In the genomic region with DNA sequence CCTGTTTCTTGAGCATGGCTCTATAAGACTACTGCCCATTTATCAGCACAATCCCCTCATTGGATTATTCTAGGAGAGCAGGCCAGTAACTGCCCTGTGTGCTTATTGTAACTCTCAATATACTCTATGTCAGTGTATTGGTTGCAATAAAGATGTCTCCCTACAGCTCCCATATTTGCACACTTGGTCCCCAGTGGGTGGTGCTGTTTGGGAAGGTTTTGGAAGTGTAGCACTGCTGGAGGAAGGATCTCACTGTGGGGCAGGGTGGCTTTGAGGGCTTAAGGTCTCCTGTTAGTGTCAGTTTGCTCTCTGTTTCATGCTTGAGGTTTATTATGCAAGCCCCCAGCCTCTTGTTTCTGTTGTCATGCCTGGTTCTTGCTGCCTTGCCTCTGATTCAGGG, we compare ENCODE assay signal across 10 mouse cellular contexts. TPM values are rescaled to one million over a fixed set of nuclear protein-coding genes. Genes with fewer than 3 reads are reported as not detected.
DNase-seq lines count a peak whose midpoint lies in the region; TF ChIP-seq lines count a peak whose summit lies in the region.
"Had no signal": no experiment of that assay in that cellular context is flagged by ENCODE, and none has a peak within 500 bp of the region (broad histone marks: within the 10 kb centered on the region; RNA-seq: fewer than 3 reads in every experiment).

No protein-coding gene starts in this region.

- H3K36me3 ChIP-seq in splenic B cell, adult 2 months (ENCODE audit: control insufficient read depth, insufficient read depth, low read length, poor library complexity, severe bottlenecking): no peaks in the 10 kb centered on the region

- peak; percentile 31 for TF ChIP-seq CTCF in left cerebral cortex, adult 2 months (IDR thresholded peaks at IDR 0.05)

- no peak overlapping the region for H3K4me3 ChIP-seq in left cerebral cortex, adult 2 months

- no peaks in the 10 kb centered on the region for H3K27me3 ChIP-seq in splenic B cell, adult 2 months (ENCODE audit: control insufficient read depth, insufficient read depth, low read length, poor library complexity, severe bottlenecking)

- intact Hi-C loops in left cerebral cortex, adult 2 months (cut with DNase I): no loop called here

- H3K27ac ChIP-seq in left cerebral cortex, adult 2 months: no peak overlapping the region

- peak; percentile 15 for DNase-seq in adrenal gland, adult 2 months
- DNase-seq in adrenal gland, postnatal 4 days (ENCODE audit: low spot score in 2 of 2): no peak
- DNase-seq in left cerebral cortex, adult 2 months (ENCODE audit: extremely low spot score in 1 of 2, low spot score in 2 of 2): peak in 1 of 2 experiments; percentile 10
- DNase-seq in left cerebral cortex, adult 11 months (ENCODE audit: low spot score): no peak
- peak; percentile 16 for DNase-seq in induced T-regulatory cell, adult 2 months (ENCODE audit: low read depth)
- peak; percentile 47 for DNase-seq in splenic B cell, adult 2 months (ENCODE audit: low read depth, low spot score)
- DNase-seq in cerebellum, adult 18-20 months: no peak
- DNase-seq in ovary, adult 18-20 months (ENCODE audit: low spot score): no peak
- DNase-seq: embryo, embryonic 11 days; midbrain, embryonic 14.5 days had no signal

RNA-seq across cellular contexts. Expression of a gene that starts 44.9 kb away (rescaled TPM):
- 10 to 100 TPM; 28.4 to 37.4 TPM for total RNA-seq in adrenal gland, adult 2 months (2021)
- 40.4 and 42.6 TPM in 2 replicates for polyA plus RNA-seq in adrenal gland, adult 2 months (2012; rRNA removed)
- 10 to 100 TPM; 21.6 to 24.4 TPM for total RNA-seq in adrenal gland, postnatal 4 days (2021)
- 10 to 100 TPM; 60.9 to 61.3 TPM for total RNA-seq in left cerebral cortex, adult 2 months (2021)

RNA-seq across cellular contexts. Expression of a gene that starts 52.2 kb away (rescaled TPM):
- 10 to 100 TPM; 27.9 to 46.0 TPM for total RNA-seq in adrenal gland, adult 2 months (2021)
- 4.8 and 5.5 TPM in 2 replicates for polyA plus RNA-seq in adrenal gland, adult 2 months (2012; rRNA removed)
- total RNA-seq in adrenal gland, postnatal 4 days (2021): 10 to 100 TPM; 23.3 to 26.6 TPM
- 100 to 1,000 TPM; 252 to 263 TPM for total RNA-seq in left cerebral cortex, adult 2 months (2021)

Comparison
In these comparisons a context has a peak if more than half of its experiments do, and no peak if none do; other contexts are left out.
1. DNase-seq: peak in adrenal gland, adult 2 months (single experiment), induced T-regulatory cell, adult 2 months (single experiment) and splenic B cell, adult 2 months (single experiment); none in adrenal gland, postnatal 4 days (0 of 2), left cerebral cortex, adult 11 months (single experiment), cerebellum, adult 18-20 months (0 of 2) and ovary, adult 18-20 months (single experiment).
2. RNA of a gene that starts 52.2 kb away (total RNA-seq): 252 to 263 TPM in left cerebral cortex, adult 2 months; 27.9 to 46.0 TPM in adrenal gland, adult 2 months and 23.3 to 26.6 TPM in adrenal gland, postnatal 4 days; every median in the first group is over 4 times any median in the second.